Mouse (Mus musculus): ENCODE data around the gene Gm3543. TPM values are rescaled to one million over a fixed set of nuclear protein-coding genes. Genes with fewer than 3 reads are reported as not detected.

The Gm3543 gene
- not detected for total RNA-seq (2023)

DNA sequence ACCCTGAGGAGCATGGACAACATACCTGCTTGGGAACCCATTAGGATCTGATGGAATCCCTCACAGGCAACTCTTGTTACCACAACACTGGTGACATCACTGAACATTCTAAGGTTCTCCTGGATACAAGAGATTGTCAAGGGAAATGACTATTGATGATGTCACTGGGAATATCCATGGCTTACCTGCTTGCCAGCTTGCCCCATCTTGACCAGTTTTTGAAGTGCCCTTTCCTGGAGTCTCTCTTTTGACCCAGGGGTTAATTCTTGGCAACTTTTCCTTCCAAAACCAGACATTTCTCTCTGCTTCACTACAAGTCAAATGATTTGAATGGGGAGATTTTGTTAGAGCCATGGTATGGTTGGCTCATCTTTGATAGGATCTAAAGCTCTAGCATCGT is at the start of gene Gm3543:
TSS of gene Gm3543 (minus strand) at position 101 of the 400 bp plus-strand sequence.

DNA sequence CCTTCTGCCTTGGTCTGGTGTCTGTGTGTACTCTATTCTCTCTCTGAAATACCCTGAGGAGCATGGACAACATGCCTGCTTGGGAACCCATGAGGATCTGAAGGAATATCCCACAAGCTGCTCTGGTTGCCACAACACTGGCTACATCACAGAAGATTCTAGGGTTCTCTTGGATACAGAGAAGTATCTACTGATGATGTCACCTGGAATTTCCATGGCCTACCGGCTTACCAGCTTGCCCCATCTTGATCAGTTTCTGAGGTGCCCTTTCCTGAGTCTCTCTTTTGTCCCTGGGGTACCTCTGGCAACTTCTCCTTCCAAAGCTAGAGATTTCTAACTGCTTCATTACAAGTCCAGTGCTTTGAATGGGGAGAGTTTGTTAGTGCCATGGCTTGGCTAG is 15.3 kb downstream of the Gm3543 start, which contains the start of gene Gm6401:
TSS of gene Gm6401 (minus strand) at position 101 of the 400 bp plus-strand sequence.

GRCm38 (mm10) chr14:41943695-41944094 is 39.4 kb downstream of the Gm3543 start, which contains the start of gene 1700024B05Rik:
1700024B05Rik (plus strand) TSS chr14:41943995.

Other genes with a start within 250 kb of the Gm3543 start
- gene Gm7929, start 232.7 kb downstream of the Gm3543 start, total RNA-seq (2023) = not detected
- gene Gm47189, start 210.9 kb downstream of the Gm3543 start, total RNA-seq (2023) = not detected
- not detected for gene Gm7980, start 76.0 kb downstream of the Gm3543 start, total RNA-seq (2023)
- gene 1700049E17Rik1, start 58.4 kb downstream of the Gm3543 start, total RNA-seq (2023) = not detected
- gene 1700024B05Rik, start 39.3 kb downstream of the Gm3543 start, total RNA-seq (2023) = not detected
- gene Gm6401, start 15.4 kb downstream of the Gm3543 start, total RNA-seq (2023) = not detected
- not detected for gene Gm7951, start 134.0 kb upstream of the Gm3543 start, total RNA-seq (2023)
- gene Gm17027, start 179.3 kb upstream of the Gm3543 start, total RNA-seq (2023) = not detected
- not detected for gene Gm3573, start 207.5 kb upstream of the Gm3543 start, total RNA-seq (2023)

All from B cell, adult 67 days (primary cell).